Mouse (Mus musculus) MEL (cell line): Measurements from ENCODE around the gene Prcc.

Experiments used
- CHD2 ChIP-seq: IDR thresholded peaks from 2 replicates; pipeline ENCODE4 v1.6.1; 2011; ENCODE audit warnings: low read length, improper control_type of control experiment
- SIN3A ChIP-seq: IDR thresholded peaks from 2 replicates; pipeline ENCODE4 v1.6.1; 2012; ENCODE audit warnings: low read length, improper control_type of control experiment, inconsistent platforms

DNA sequence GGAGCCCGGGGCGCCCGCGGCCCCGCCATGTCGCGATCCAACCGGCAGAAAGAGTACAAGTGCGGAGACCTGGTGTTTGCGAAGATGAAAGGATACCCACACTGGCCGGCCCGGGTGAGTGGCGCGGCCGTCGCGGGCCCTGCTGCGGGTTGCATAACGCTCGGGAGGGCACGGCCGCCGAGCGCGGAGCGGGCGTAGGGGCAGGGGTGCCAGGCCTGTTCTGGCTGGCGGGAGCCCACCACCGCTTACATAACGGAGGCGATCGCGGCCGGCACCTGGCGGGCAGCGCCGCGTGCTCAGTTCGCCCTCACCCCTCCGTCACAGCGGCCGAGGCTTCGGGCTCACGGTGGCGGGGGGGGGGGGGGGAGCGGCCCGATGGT lies 21.2 kb upstream of the Prcc start:
- TF ChIP-seq CHD2 (no peak), SIN3A (no peak)
